In genomic region chr11:102859933-102860332, GRCm38 (mm10) we compare ENCODE assay signal across 17 mouse cellular contexts. TPM values are rescaled to one million over a fixed set of nuclear protein-coding genes. Genes with fewer than 3 reads are reported as not detected.
A peak's percentile ranks its signal among the peaks of the same experiment; 100 is the strongest.
DNase-seq lines count a peak whose midpoint lies in the region; ATAC-seq and TF ChIP-seq lines count a peak whose summit lies in the region.
"Had no signal": no experiment of that assay in that cellular context is flagged by ENCODE, and none has a peak within 500 bp of the region (broad histone marks: within the 10 kb centered on the region; RNA-seq: fewer than 3 reads in every experiment).

No protein-coding gene starts in this region.

- TF ChIP-seq CTCF in cerebellum, adult 2 months (IDR thresholded peaks at IDR 0.05; ENCODE audit: borderline replicate concordance, insufficient read depth, low read depth, low read length), result no peak

- DNase-seq in cerebellum, adult 2 months, result peak; percentile 51 to 61
- DNase-seq in cerebellum, adult 11-12 months, result no peak
- peak; percentile 31 for DNase-seq in layer of hippocampus, adult 11-12 months (ENCODE audit: low spot score)
- no peak for DNase-seq in layer of hippocampus, postnatal 25 days (ENCODE audit: extremely low spot score in 1 of 2, low spot score in 1 of 2)
- DNase-seq in gastrocnemius, postnatal 10 days, result peak; percentile 43
- DNase-seq in right cerebral cortex, postnatal 25 days, result peak; percentile 49
- DNase-seq in MN1 (ENCODE audit: low spot score), result no peak
- DNase-seq: embryo, embryonic 11 days; liver, embryonic 13.5 days; thymus, adult 2 months had no signal

- WGBS in cerebellum, adult 2 months, result 10% methylated on average over 8 of the region's 8 CpGs

- TF ChIP-seq POLR2A in cerebellum, adult 2 months (IDR thresholded peaks at IDR 0.05; ENCODE audit: borderline replicate concordance, insufficient read depth, low read length), result no peak

- H3K4me3 ChIP-seq in cerebellum, adult 2 months (replicated peaks; ENCODE audit: insufficient read depth, low read depth, low read length), result no peak overlapping the region
- H3K4me3 ChIP-seq: heart, embryonic 12.5 days; hindbrain, embryonic 10.5 days; liver, embryonic 13.5 days; midbrain, embryonic 13.5 days had no signal

- ATAC-seq in activated CD4-positive, CD25-positive, alpha-beta regulatory T cell, adult 4 months, result no peak
- ATAC-seq: midbrain, embryonic 13.5 days had no signal

- H3K27me3 ChIP-seq in cerebellum, adult 2 months (ENCODE audit: control insufficient read depth, insufficient read depth, low read length), result no peaks in the 10 kb centered on the region
- H3K27me3 ChIP-seq: heart, embryonic 12.5 days; liver, embryonic 13.5 days; midbrain, embryonic 13.5 days had no signal

- peaks cover 18% of the 10 kb centered on the region for H3K4me1 ChIP-seq in cerebellum, adult 2 months (ENCODE audit: control insufficient read depth, insufficient read depth, low read length)
- H3K4me1 ChIP-seq: heart, embryonic 12.5 days; hindbrain, embryonic 10.5 days; liver, embryonic 13.5 days; midbrain, embryonic 13.5 days had no signal

- no peak overlapping the region for H3K27ac ChIP-seq in cerebellum, adult 2 months (ENCODE audit: insufficient read depth, low read length)
- H3K27ac ChIP-seq: hindbrain, embryonic 10.5 days; liver, embryonic 13.5 days; midbrain, embryonic 13.5 days had no signal

RNA-seq across cellular contexts. Expression of gene Eftud2, which starts 20.9 kb away (rescaled TPM):
- 89.9 and 102 TPM in 2 replicates for polyA plus RNA-seq in cerebellum, adult 2 months (2012; rRNA removed)
- 100 to 1,000 TPM; 125 to 134 TPM for total RNA-seq in layer of hippocampus, postnatal 25 days (2021)
- total RNA-seq in gastrocnemius, postnatal 10 days (2021), result 10 to 100 TPM; 49.5 to 52.3 TPM
- 100 to 1,000 TPM in 1 of 2 experiments, 10 to 100 TPM in 1; 97.6 to 127 TPM for polyA plus RNA-seq in activated CD4-positive, CD25-positive, alpha-beta regulatory T cell, adult 4 months (2017; shearing (Covaris generic))

RNA-seq across cellular contexts. Expression of gene Ccdc103, which starts 21.1 kb away (rescaled TPM):
- polyA plus RNA-seq in cerebellum, adult 2 months (2012; rRNA removed), result 0.57 and 0.65 TPM in 2 replicates
- total RNA-seq in layer of hippocampus, postnatal 25 days (2021), result 1 to 10 TPM; 2.1 to 2.4 TPM
- under 1 TPM in 1 of 2 experiments, not detected in 1; 0.14 TPM for total RNA-seq in gastrocnemius, postnatal 10 days (2021)
- under 1 TPM in 1 of 2 experiments, not detected in 1; 0.29 TPM for polyA plus RNA-seq in activated CD4-positive, CD25-positive, alpha-beta regulatory T cell, adult 4 months (2017; shearing (Covaris generic))
- polyA plus RNA-seq: spleen, adult 2 months; thymus, adult 2 months had no signal

RNA-seq across cellular contexts. Expression of gene Higd1b, which starts 24.3 kb away (rescaled TPM):
- polyA plus RNA-seq in cerebellum, adult 2 months (2012; rRNA removed), result 6.8 and 9.6 TPM in 2 replicates
- total RNA-seq in layer of hippocampus, postnatal 25 days (2021), result 1 to 10 TPM; 5.6 to 7.5 TPM
- 1 to 10 TPM; 2.8 to 4.2 TPM for total RNA-seq in gastrocnemius, postnatal 10 days (2021)
- not detected for polyA plus RNA-seq in activated CD4-positive, CD25-positive, alpha-beta regulatory T cell, adult 4 months (2017; shearing (Covaris generic))
- polyA plus RNA-seq: heart, embryonic 12.5 days; hindbrain, embryonic 10.5 days; kidney, embryonic 14.5 days; liver, embryonic 13.5 days had no signal

RNA-seq across cellular contexts. Expression of gene Fam187a, which starts 25.0 kb away (rescaled TPM):
- polyA plus RNA-seq in cerebellum, adult 2 months (2012; rRNA removed), result not detected in 2 replicates
- total RNA-seq in layer of hippocampus, postnatal 25 days (2021), result under 1 TPM in 1 of 2 experiments, not detected in 1; 0.22 TPM
- not detected for total RNA-seq in gastrocnemius, postnatal 10 days (2021)
- polyA plus RNA-seq in activated CD4-positive, CD25-positive, alpha-beta regulatory T cell, adult 4 months (2017; shearing (Covaris generic)), result not detected
- polyA plus RNA-seq: heart, embryonic 12.5 days; hindbrain, embryonic 10.5 days; kidney, embryonic 14.5 days; midbrain, embryonic 13.5 days; neural tube, embryonic 14.5 days; spleen, adult 2 months; thymus, adult 2 months had no signal

RNA-seq across cellular contexts. Expression of gene Gjc1, which starts 40.4 kb away (rescaled TPM):
- 6.4 and 7.9 TPM in 2 replicates for polyA plus RNA-seq in cerebellum, adult 2 months (2012; rRNA removed)
- 1 to 10 TPM; 5.7 to 6.3 TPM for total RNA-seq in layer of hippocampus, postnatal 25 days (2021)
- 10 to 100 TPM; 23.7 to 27.6 TPM for total RNA-seq in gastrocnemius, postnatal 10 days (2021)
- polyA plus RNA-seq in activated CD4-positive, CD25-positive, alpha-beta regulatory T cell, adult 4 months (2017; shearing (Covaris generic)), result under 1 TPM in 1 of 2 experiments, not detected in 1; 0.15 TPM

Comparison
In these comparisons a context has a peak if more than half of its experiments do, and no peak if none do; other contexts are left out.
1. DNase-seq: peak in cerebellum, adult 2 months (2 of 2), layer of hippocampus, adult 11-12 months (single experiment), gastrocnemius, postnatal 10 days (single experiment) and right cerebral cortex, postnatal 25 days (single experiment); none in cerebellum, adult 11-12 months (single experiment), layer of hippocampus, postnatal 25 days (0 of 2) and MN1 (single experiment).